Mouse (Mus musculus) heart, embryonic 13.5 days (tissue): ENCODE measurements around the gene Cactin. TPM values are rescaled to one million over a fixed set of nuclear protein-coding genes. Genes with fewer than 3 reads are reported as not detected.
A peak's percentile ranks its signal among the peaks of the same experiment; 100 is the strongest.

ENCODE experiments used
- ATAC-seq: fragments of 200-750 bp; cut with Nextera tagmentation; 2 replicates; pipeline ENCODE4 v1.8.0; 2017; ENCODE audit warnings: moderate TSS enrichment; ENCODE audit not compliant: insufficient number of reproducible peaks, low FRiP score, low TSS enrichment; ENCODE audit errors: extremely low read depth
- H3K27ac ChIP-seq: fragments of 300-500 bp; sonication (generic); replicated peaks from 2 replicates; pipeline ENCODE4 v1.5.1; 2015; ENCODE audit warnings: moderate library complexity, mild to moderate bottlenecking, inconsistent platforms
- H3K27me3 ChIP-seq: fragments of 300-500 bp; sonication (generic); replicated peaks from 2 replicates; pipeline ENCODE4 v1.6.1; 2015; ENCODE audit warnings: mild to moderate bottlenecking, inconsistent platforms
- H3K36me3 ChIP-seq: fragments of 300-500 bp; sonication (generic); 2 replicates; pipeline ENCODE4 v1.6.1; 2015; ENCODE audit warnings: mild to moderate bottlenecking, inconsistent platforms
- H3K4me1 ChIP-seq: fragments of 300-500 bp; sonication (generic); 2 replicates; pipeline ENCODE4 v1.6.1; 2015; ENCODE audit warnings: inconsistent platforms
- H3K4me2 ChIP-seq: fragments of 300-500 bp; sonication (generic); 2 replicates; pipeline ENCODE4 v1.6.1; 2015; ENCODE audit warnings: inconsistent platforms, mild to moderate bottlenecking, moderate library complexity
- H3K4me3 ChIP-seq: fragments of 300-500 bp; sonication (generic); 2 replicates; pipeline ENCODE4 v1.5.1; 2015; ENCODE audit warnings: moderate library complexity, mild to moderate bottlenecking, inconsistent platforms
- H3K9ac ChIP-seq: fragments of 300-500 bp; sonication (generic); 2 replicates; pipeline ENCODE4 v1.6.1; 2015; ENCODE audit warnings: inconsistent platforms, mild to moderate bottlenecking, moderate library complexity
- H3K9me3 ChIP-seq: fragments of 300-500 bp; sonication (generic); 2 replicates; pipeline ENCODE4 v1.6.1; 2016; ENCODE audit warnings: inconsistent platforms
- WGBS: fragments of 180-500 bp; shearing (Covaris S2); methylation state at CpG from one replicate; pipeline ENCODE4 v1.1.7; 2015; ENCODE audit warnings: mixed read lengths; 5-methylcytosine and 5-hydroxymethylcytosine counted together
- polyA plus RNA-seq: library from polyadenylated mRNA; unstranded; fragments of >200 nt; fragmentation: Nextera tagmentation; extraction: Ambion mirVana; gene quantifications from 2 replicates; pipeline ENCODE4 v1.2.1, GENCODE M21; 2015

Gene Cactin
- polyA plus RNA-seq, 1 experiment from 2014 or later, result 28.2 TPM

DNA sequence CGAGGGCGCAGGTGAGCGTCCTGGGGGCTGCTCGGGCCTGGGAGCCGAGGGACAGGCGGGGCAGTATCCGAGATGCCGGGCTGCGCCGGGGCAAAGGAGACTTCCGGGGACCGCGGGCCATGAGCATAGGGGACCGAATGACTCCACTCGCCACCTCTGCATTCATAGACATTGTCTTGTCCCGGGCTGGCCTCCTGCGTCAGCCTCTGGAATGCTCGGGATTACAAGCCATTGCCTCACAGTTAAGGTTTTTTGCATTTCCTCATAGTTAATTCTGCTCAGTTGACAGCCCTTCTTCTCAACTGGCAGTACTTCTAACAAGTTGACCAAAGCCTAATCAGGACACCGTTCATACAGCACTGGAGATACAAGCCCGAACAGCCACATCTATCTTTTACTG, 533 bp downstream of the Cactin start:
- H3K4me2 ChIP-seq, result peak overlapping the region; percentile 94
- peaks cover 53% of the 10 kb centered on the region for H3K4me1 ChIP-seq
- no peak for ATAC-seq
- WGBS, result 2% methylated on average over 20 of the region's 20 CpGs
- H3K9me3 ChIP-seq, result no peaks in the 10 kb centered on the region
- H3K9ac ChIP-seq, result peak overlapping the region; percentile 96
- peak overlapping the region; percentile 99 for H3K4me3 ChIP-seq
- peak overlapping the region; percentile 89 for H3K27ac ChIP-seq
- no peaks in the 10 kb centered on the region for H3K27me3 ChIP-seq
- peaks cover 58% of the 10 kb centered on the region for H3K36me3 ChIP-seq

DNA sequence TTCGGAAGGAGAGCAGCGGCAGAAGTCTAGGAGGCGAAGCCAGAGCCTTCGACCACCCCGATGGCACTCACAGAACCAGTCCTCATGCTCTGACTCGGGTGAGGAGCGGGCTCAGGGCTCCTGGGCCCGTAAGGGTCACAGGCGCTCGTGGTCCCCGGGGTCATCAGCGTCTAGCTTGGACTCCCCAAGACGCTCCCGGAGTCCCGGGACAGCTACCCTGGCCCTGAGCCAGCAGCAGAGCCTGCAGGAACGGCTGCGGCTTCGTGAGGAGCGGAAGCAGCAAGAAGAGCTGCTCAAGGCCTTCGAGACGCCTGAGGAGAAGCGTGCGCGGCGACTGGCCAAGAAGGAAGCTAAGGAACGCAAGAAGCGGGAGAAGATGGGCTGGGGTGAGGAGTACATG, 1.5 kb downstream of the Cactin start:
- no peak overlapping the region for H3K27ac ChIP-seq
- no peak for ATAC-seq
- H3K4me3 ChIP-seq, result peak overlapping the region; percentile 99
- H3K4me2 ChIP-seq, result peak overlapping the region; percentile 94
- H3K27me3 ChIP-seq, result no peaks in the 10 kb centered on the region
- peak overlapping the region; percentile 96 for H3K9ac ChIP-seq
- 91% methylated on average over 27 of the region's 27 CpGs for WGBS
- H3K4me1 ChIP-seq, result peaks cover 52% of the 10 kb centered on the region
- H3K36me3 ChIP-seq, result peaks cover 67% of the 10 kb centered on the region
- H3K9me3 ChIP-seq, result no peaks in the 10 kb centered on the region

DNA sequence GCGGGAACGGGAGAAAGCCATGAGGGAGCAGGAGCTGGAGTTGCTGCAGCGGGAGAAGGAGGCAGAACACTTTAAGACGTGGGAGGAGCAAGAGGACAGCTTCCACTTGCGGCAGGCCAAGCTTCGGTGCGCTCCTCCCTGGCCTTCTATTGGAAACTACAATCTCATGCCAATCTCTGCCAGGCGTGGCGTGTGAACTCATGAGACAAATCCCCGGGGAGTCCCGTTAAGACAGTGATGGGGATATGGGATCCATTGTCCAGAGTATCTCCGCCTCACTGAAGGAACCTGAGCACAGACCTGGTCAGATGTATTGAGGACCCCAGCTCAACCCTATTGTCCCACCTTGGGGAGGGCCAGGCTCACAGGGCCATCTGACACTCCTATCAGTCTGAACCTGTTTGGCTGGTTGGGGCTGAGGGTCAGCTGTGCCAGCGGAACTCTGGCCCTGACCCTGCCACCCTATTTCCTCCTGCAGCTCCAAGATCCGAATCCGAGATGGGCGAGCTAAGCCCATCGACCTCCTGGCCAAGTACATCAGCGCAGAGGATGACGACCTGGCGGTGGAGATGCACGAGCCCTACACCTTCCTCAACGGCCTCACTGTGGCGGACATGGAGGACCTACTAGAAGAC, 2.4 kb downstream of the Cactin start:
- Histone ChIP-seq H3K27ac (no peak overlapping the region), H3K4me1 (peaks cover 53% of the 10 kb centered on the region), H3K27me3 (no peaks in the 10 kb centered on the region), H3K9ac (no peak overlapping the region), H3K4me2 (no peak overlapping the region), H3K36me3 (peaks cover 64% of the 10 kb centered on the region), H3K4me3 (no peak overlapping the region), H3K9me3 (no peaks in the 10 kb centered on the region)
- no peak for ATAC-seq
- WGBS, result 91% methylated on average over 23 of the region's 23 CpGs

GRCm38 (mm10) chr10:81323791-81324530, 3.1 kb downstream of the Cactin start:
- Histone ChIP-seq H3K27me3 (no peaks in the 10 kb centered on the region), H3K4me2 (no peak overlapping the region), H3K9ac (no peak overlapping the region), H3K4me3 (no peak overlapping the region), H3K36me3 (peaks cover 57% of the 10 kb centered on the region), H3K9me3 (no peaks in the 10 kb centered on the region), H3K4me1 (peaks cover 53% of the 10 kb centered on the region), H3K27ac (no peak overlapping the region)
- no peak for ATAC-seq
- 92% methylated on average over 18 of the region's 18 CpGs for WGBS

DNA sequence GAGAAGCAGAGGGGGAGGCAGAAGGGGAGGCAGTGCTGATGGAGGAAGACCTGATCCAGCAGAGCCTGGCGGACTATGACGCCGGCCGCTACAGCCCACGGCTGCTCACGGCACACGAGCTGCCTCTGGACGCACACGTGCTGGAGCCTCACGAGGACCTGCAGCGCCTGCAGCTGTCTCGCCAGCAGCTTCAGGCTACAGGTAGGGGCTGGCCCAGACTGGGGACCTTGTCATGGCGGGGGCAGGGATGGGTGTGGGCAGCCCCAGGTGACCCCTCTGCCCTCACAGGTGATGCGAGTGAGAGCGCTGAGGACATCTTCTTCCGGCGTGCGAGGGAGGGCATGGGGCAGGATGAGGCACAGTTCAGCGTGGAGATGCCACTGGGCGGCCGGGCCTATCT, 4.3 kb downstream of the Cactin start:
- WGBS, result 91% methylated on average over 21 of the region's 21 CpGs
- Histone ChIP-seq H3K9ac (no peak overlapping the region), H3K27me3 (no peaks in the 10 kb centered on the region), H3K4me1 (peaks cover 55% of the 10 kb centered on the region), H3K4me3 (no peak overlapping the region), H3K27ac (no peak overlapping the region), H3K9me3 (no peaks in the 10 kb centered on the region), H3K36me3 (peaks cover 57% of the 10 kb centered on the region), H3K4me2 (no peak overlapping the region)
- no peak for ATAC-seq

- WGBS, result 90% methylated on average over 18 of the region's 18 CpGs
- Histone ChIP-seq H3K4me1 (peaks cover 61% of the 10 kb centered on the region), H3K4me3 (no peak overlapping the region), H3K9ac (no peak overlapping the region), H3K36me3 (peaks cover 57% of the 10 kb centered on the region), H3K4me2 (no peak overlapping the region), H3K9me3 (no peaks in the 10 kb centered on the region), H3K27ac (peak overlapping the region; percentile 96; the same call in 1 of the 2 replicates), H3K27me3 (no peaks in the 10 kb centered on the region)
- no peak for ATAC-seq
Measured at GRCm38 (mm10) chr10:81325781-81326180, 4.9 kb downstream of the Cactin start.

- H3K36me3 ChIP-seq, result peaks cover 57% of the 10 kb centered on the region
- no peak for ATAC-seq
Measured at GRCm38 (mm10) chr10:81326858-81327257, 6.0 kb downstream of the Cactin start.

GRCm38 (mm10) chr10:81327959-81328358, 7.1 kb downstream of the Cactin start:
- H3K9ac ChIP-seq, result peak overlapping the region; percentile 78
- H3K4me3 ChIP-seq, result no peak overlapping the region
- H3K27me3 ChIP-seq, result peaks cover 9% of the 10 kb centered on the region
- peaks cover 49% of the 10 kb centered on the region for H3K36me3 ChIP-seq
- ATAC-seq, result no peak
- H3K4me1 ChIP-seq, result peaks cover 66% of the 10 kb centered on the region
- H3K27ac ChIP-seq, result peak overlapping the region; percentile 96
- peak overlapping the region; percentile 63 for H3K4me2 ChIP-seq
- WGBS, result 12% methylated on average over 2 of the region's 2 CpGs
- H3K9me3 ChIP-seq, result no peaks in the 10 kb centered on the region

More at GRCm38 (mm10) chr10:81326858-81327257, 6.0 kb downstream of the Cactin start:
- peak overlapping the region; percentile 96 for H3K27ac ChIP-seq
- H3K9ac ChIP-seq, result no peak overlapping the region
- H3K4me1 ChIP-seq, result peaks cover 66% of the 10 kb centered on the region
- no peak overlapping the region for H3K4me3 ChIP-seq
- WGBS, result 58% methylated on average over 6 of the region's 6 CpGs
- peak overlapping the region; percentile 11; the same call in 1 of the 2 replicates for H3K4me2 ChIP-seq
- no peaks in the 10 kb centered on the region for H3K27me3 ChIP-seq
- H3K9me3 ChIP-seq, result no peaks in the 10 kb centered on the region

DNA sequence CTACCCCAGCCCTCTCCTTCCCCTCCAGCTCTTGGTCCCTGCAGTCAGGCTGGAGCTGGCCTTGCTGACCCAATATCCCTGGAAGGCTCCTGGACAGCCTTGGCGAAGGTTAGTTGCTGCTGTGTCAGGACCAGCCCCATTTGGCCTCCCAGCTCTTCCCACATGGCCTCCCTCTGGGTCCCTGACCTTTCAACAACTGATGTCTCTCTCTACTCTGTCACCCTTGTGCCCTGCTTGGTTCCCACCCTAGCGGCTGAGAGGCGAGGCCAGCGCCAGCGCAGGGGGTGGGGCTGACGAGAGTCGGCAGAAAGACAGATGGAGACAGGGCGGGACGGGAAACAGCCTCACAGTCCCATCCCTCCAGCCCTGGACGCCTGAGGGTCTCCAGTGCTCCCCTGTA, 7.5 kb downstream of the Cactin start, which contains the start of gene Tbxa2r:
Gene Tbxa2r (plus strand): TSS at position 346 of the 400 bp plus-strand sequence.
- Histone ChIP-seq H3K27ac (peak within 1 kb of the TSS; percentile 96), H3K4me3 (peak within 1 kb of the TSS; percentile 34), H3K4me2 (peak within 1 kb of the TSS; percentile 63), H3K27me3 (peaks cover 13% of the 10 kb centered on the region), H3K4me1 (peaks cover 66% of the 10 kb centered on the region), H3K9me3 (no peaks in the 10 kb centered on the region), H3K36me3 (peaks cover 49% of the 10 kb centered on the region), H3K9ac (peak within 1 kb of the TSS; percentile 78)
- 0 out of 2 replicates have a peak, but pooled peaks have one; percentile 31 for ATAC-seq
- WGBS, result 3% methylated on average over 10 of the region's 10 CpGs

DNA sequence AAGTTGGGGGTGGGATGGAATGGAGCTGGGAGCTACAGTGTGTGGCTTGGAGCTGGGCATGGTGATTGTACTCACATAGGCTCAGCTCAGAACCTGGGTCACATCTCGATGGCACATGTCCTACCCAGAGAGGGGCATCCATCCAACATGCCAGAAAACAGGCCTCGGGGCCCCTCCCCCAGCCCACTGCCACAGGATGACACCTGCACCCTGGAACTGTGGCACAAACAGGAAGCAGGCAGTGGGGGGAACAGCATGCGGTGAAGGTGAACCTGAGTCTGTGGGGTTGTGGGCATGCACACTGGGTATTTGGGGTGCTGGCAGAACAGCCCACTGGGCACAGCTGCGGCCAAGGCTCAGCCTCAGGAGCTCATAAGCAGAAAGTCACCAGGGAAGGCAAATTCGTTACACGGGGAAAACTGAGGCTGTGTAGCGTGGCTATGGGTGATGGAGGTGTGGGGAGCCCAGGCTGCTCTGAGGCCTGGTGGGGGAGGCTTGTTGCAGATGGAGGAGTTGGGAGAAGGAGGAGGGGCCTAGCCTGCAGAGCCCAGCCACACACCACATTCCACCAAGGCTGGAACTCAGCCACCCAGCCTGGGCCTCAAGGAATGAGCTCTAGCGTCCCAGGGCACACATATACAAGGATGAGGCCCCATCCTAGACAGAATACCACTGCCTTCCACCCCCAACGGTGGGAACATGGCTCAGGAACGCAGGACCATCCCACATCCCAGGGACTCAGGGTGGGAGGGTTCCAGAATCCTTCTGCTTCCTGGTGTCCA, 8.5 kb downstream of the Cactin start:
- no peaks in the 10 kb centered on the region for H3K9me3 ChIP-seq
- H3K27me3 ChIP-seq, result peaks cover 15% of the 10 kb centered on the region
- peak; percentile 53 for ATAC-seq
- H3K4me1 ChIP-seq, result peaks cover 68% of the 10 kb centered on the region
- H3K36me3 ChIP-seq, result peaks cover 41% of the 10 kb centered on the region
- H3K27ac ChIP-seq, result peak overlapping the region; percentile 96
- WGBS, result 43% methylated on average over 10 of the region's 10 CpGs
- peak overlapping the region; percentile 78 for H3K9ac ChIP-seq
- peak overlapping the region; percentile 63 for H3K4me2 ChIP-seq
- peak overlapping the region; percentile 34 for H3K4me3 ChIP-seq

DNA sequence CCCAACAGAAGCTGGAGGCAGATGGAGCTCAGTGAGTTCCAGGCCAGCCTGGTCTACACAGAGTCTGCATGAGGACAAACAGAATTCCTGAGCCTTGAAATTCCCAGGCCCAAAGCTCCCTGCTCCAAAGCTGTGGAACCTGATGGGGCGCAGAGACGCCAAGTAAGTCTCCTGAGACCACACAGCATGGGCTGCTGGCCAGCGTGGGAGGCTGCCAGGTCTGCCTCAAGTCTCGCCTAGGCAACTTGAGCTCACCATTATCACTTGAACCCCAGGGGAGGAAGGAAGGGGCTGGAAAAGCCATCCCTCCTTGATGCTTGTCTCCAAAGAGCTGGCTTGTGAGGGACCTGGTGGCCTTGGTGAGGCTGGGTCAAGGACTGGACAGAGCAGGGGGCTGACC, 9.1 kb downstream of the Cactin start:
- 58% methylated on average over 4 of the region's 4 CpGs for WGBS
- peak overlapping the region; percentile 34; the same call in 1 of the 2 replicates for H3K4me3 ChIP-seq

More for the DNA sequence above, 9.1 kb downstream of the Cactin start:
- Histone ChIP-seq H3K9ac (peak overlapping the region; percentile 78), H3K4me1 (peaks cover 74% of the 10 kb centered on the region), H3K27ac (peak overlapping the region; percentile 96), H3K9me3 (no peaks in the 10 kb centered on the region), H3K36me3 (peaks cover 37% of the 10 kb centered on the region), H3K4me2 (peak overlapping the region; percentile 63), H3K27me3 (peaks cover 15% of the 10 kb centered on the region)
- no peak for ATAC-seq
